Mouse (Mus musculus): ENCODE measurements around the gene Efna5. TPM values are rescaled to one million over a fixed set of nuclear protein-coding genes. Genes with fewer than 3 reads are reported as not detected.

The Efna5 gene
- polyA plus RNA-seq, 1 experiment from 2014 or later: 42.2 TPM

DNA sequence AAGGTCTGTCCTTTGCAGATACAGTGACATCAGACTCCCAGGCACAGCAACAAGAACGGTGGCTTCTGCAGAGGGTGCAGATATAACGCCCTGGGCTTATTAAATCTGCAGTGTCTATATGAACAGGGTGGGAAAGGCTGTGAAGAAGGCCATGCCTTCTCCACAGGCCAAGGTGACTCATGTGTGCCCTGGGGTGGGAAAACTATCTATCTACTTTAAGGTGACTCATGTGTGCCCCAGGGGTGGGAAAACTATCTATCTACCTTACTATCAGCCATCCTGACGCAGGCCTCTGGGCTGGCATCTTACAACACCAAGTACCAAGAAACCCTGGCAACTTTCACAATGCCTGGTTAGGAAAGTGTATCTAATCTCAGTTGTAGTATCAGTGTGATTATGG, 124.2 kb downstream of the Efna5 start:
- no peak for ATAC-seq (replicated peaks; ENCODE audit: low FRiP score)
- Histone ChIP-seq H3K4me1 (replicated peaks; ENCODE audit: control insufficient read depth, insufficient read depth, low read length) (0 out of 2 replicates have a peak, but pooled peaks cover 4% of the 10 kb centered on the region), H3K27me3 (ENCODE audit: control insufficient read depth, insufficient read depth, low read length) (no peaks in the 10 kb centered on the region), H3K4me2 (ENCODE audit: low read depth, low read length, severe bottlenecking) (no peak overlapping the region), H3K27ac (ENCODE audit: low read depth, low read length) (no peak overlapping the region), H3K9ac (ENCODE audit: low read length) (no peak overlapping the region), H3K4me3 (ENCODE audit: low read depth, low read length) (no peak overlapping the region), H3K36me3 (ENCODE audit: control insufficient read depth, insufficient read depth, low read length) (no peaks in the 10 kb centered on the region), H3K9me3 (ENCODE audit: control insufficient read depth, low read length) (no peaks in the 10 kb centered on the region)
- no peak for DNase-seq (ENCODE audit: low spot score)
- WGBS: 91% methylated on average over 3 of the region's 3 CpGs

- Histone ChIP-seq H3K9ac (ENCODE audit: low read length) (no peak overlapping the region), H3K4me3 (ENCODE audit: low read depth, low read length) (no peak overlapping the region), H3K9me3 (ENCODE audit: control insufficient read depth, low read length) (no peaks in the 10 kb centered on the region), H3K36me3 (ENCODE audit: control insufficient read depth, insufficient read depth, low read length) (no peaks in the 10 kb centered on the region), H3K4me1 (replicated peaks; ENCODE audit: control insufficient read depth, insufficient read depth, low read length) (0 out of 2 replicates have a peak, but pooled peaks cover 4% of the 10 kb centered on the region), H3K27me3 (ENCODE audit: control insufficient read depth, insufficient read depth, low read length) (no peaks in the 10 kb centered on the region), H3K4me2 (ENCODE audit: low read depth, low read length, severe bottlenecking) (no peak overlapping the region), H3K27ac (ENCODE audit: low read depth, low read length) (no peak overlapping the region)
- WGBS: 90% methylated on average over 2 of the region's 2 CpGs
- DNase-seq (ENCODE audit: low spot score) (no peak), ATAC-seq (replicated peaks; ENCODE audit: low FRiP score) (no peak)
Measured at GRCm38 (mm10) chr17:62755635-62756034, 125.5 kb downstream of the Efna5 start.

DNA sequence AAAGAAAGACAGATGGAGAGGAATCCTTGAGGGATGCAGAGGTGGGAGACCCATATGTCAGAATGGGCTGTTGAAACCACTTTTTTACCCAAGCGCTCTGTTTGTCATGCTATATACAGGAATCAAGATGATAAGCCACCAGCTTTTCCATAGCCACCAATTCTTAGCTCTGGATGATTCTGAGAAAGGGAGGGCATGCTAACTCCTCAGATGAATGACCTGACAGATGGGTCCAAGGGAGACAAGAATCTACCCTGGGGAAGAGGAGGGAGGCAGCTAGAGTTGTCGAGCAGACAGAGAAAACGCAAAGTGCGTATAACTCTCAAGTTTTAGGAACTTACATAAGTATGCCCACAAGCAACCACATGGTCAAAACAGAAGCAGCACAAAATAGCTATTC, 126.5 kb downstream of the Efna5 start:
- H3K4me3 ChIP-seq (ENCODE audit: low read depth, low read length): no peak overlapping the region
- no peak overlapping the region for H3K27ac ChIP-seq (ENCODE audit: low read depth, low read length)
- H3K9ac ChIP-seq (ENCODE audit: low read length): no peak overlapping the region
- no peaks in the 10 kb centered on the region for H3K27me3 ChIP-seq (ENCODE audit: control insufficient read depth, insufficient read depth, low read length)
- H3K36me3 ChIP-seq (ENCODE audit: control insufficient read depth, insufficient read depth, low read length): no peaks in the 10 kb centered on the region
- no peak for ATAC-seq (replicated peaks; ENCODE audit: low FRiP score)
- DNase-seq (ENCODE audit: low spot score): no peak
- 93% methylated on average over 4 of the region's 4 CpGs for WGBS
- 0 out of 2 replicates have a peak, but pooled peaks cover 4% of the 10 kb centered on the region for H3K4me1 ChIP-seq (replicated peaks; ENCODE audit: control insufficient read depth, insufficient read depth, low read length)
- no peaks in the 10 kb centered on the region for H3K9me3 ChIP-seq (ENCODE audit: control insufficient read depth, low read length)
- no peak overlapping the region for H3K4me2 ChIP-seq (ENCODE audit: low read depth, low read length, severe bottlenecking)

GRCm38 (mm10) chr17:62752381-62752889, 128.7 kb downstream of the Efna5 start:
- ATAC-seq (replicated peaks; ENCODE audit: low FRiP score) (no peak), DNase-seq (ENCODE audit: low spot score) (no peak)
- Histone ChIP-seq H3K9ac (ENCODE audit: low read length) (no peak overlapping the region), H3K27me3 (ENCODE audit: control insufficient read depth, insufficient read depth, low read length) (no peaks in the 10 kb centered on the region), H3K9me3 (ENCODE audit: control insufficient read depth, low read length) (no peaks in the 10 kb centered on the region), H3K4me1 (replicated peaks; ENCODE audit: control insufficient read depth, insufficient read depth, low read length) (0 out of 2 replicates have a peak, but pooled peaks cover 4% of the 10 kb centered on the region), H3K4me3 (ENCODE audit: low read depth, low read length) (no peak overlapping the region), H3K27ac (ENCODE audit: low read depth, low read length) (no peak overlapping the region), H3K4me2 (ENCODE audit: low read depth, low read length, severe bottlenecking) (no peak overlapping the region), H3K36me3 (ENCODE audit: control insufficient read depth, insufficient read depth, low read length) (no peaks in the 10 kb centered on the region)
- WGBS: 9% methylated on average over 2 of the region's 2 CpGs

GRCm38 (mm10) chr17:62750647-62751046, 130.5 kb downstream of the Efna5 start:
- Histone ChIP-seq H3K9ac (ENCODE audit: low read length) (no peak overlapping the region), H3K4me2 (ENCODE audit: low read depth, low read length, severe bottlenecking) (no peak overlapping the region), H3K27ac (ENCODE audit: low read depth, low read length) (no peak overlapping the region), H3K9me3 (ENCODE audit: control insufficient read depth, low read length) (no peaks in the 10 kb centered on the region), H3K27me3 (ENCODE audit: control insufficient read depth, insufficient read depth, low read length) (no peaks in the 10 kb centered on the region), H3K4me1 (replicated peaks; ENCODE audit: control insufficient read depth, insufficient read depth, low read length) (0 out of 2 replicates have a peak, but pooled peaks cover 4% of the 10 kb centered on the region), H3K4me3 (ENCODE audit: low read depth, low read length) (no peak overlapping the region), H3K36me3 (ENCODE audit: control insufficient read depth, insufficient read depth, low read length) (no peaks in the 10 kb centered on the region)
- 84% methylated on average over 3 of the region's 3 CpGs for WGBS
- DNase-seq (ENCODE audit: low spot score): no peak
- ATAC-seq (replicated peaks; ENCODE audit: low FRiP score): no peak

- no peak for ATAC-seq (replicated peaks; ENCODE audit: low FRiP score)
- WGBS: 83% methylated on average over 16 of the region's 16 CpGs
Measured at GRCm38 (mm10) chr17:62748803-62749619, 132.1 kb downstream of the Efna5 start.

GRCm38 (mm10) chr17:62747381-62747780, 133.7 kb downstream of the Efna5 start:
- Histone ChIP-seq H3K27me3 (ENCODE audit: control insufficient read depth, insufficient read depth, low read length) (no peaks in the 10 kb centered on the region), H3K4me3 (ENCODE audit: low read depth, low read length) (no peak overlapping the region), H3K9me3 (ENCODE audit: control insufficient read depth, low read length) (no peaks in the 10 kb centered on the region), H3K27ac (ENCODE audit: low read depth, low read length) (no peak overlapping the region), H3K36me3 (ENCODE audit: control insufficient read depth, insufficient read depth, low read length) (no peaks in the 10 kb centered on the region), H3K9ac (ENCODE audit: low read length) (no peak overlapping the region), H3K4me1 (replicated peaks; ENCODE audit: control insufficient read depth, insufficient read depth, low read length) (no peaks in the 10 kb centered on the region), H3K4me2 (ENCODE audit: low read depth, low read length, severe bottlenecking) (no peak overlapping the region)
- ATAC-seq (replicated peaks; ENCODE audit: low FRiP score) (no peak), DNase-seq (ENCODE audit: low spot score) (no peak)
- 79% methylated on average over 8 of the region's 8 CpGs for WGBS

More at GRCm38 (mm10) chr17:62748803-62749619, 132.1 kb downstream of the Efna5 start:
- no peaks in the 10 kb centered on the region for H3K9me3 ChIP-seq (ENCODE audit: control insufficient read depth, low read length)
- no peak for DNase-seq (ENCODE audit: low spot score)
- H3K9ac ChIP-seq (ENCODE audit: low read length): no peak overlapping the region
- H3K4me3 ChIP-seq (ENCODE audit: low read depth, low read length): no peak overlapping the region
- H3K36me3 ChIP-seq (ENCODE audit: control insufficient read depth, insufficient read depth, low read length): no peaks in the 10 kb centered on the region
- H3K4me1 ChIP-seq (replicated peaks; ENCODE audit: control insufficient read depth, insufficient read depth, low read length): 0 out of 2 replicates have a peak, but pooled peaks cover 2% of the 10 kb centered on the region
- no peak overlapping the region for H3K27ac ChIP-seq (ENCODE audit: low read depth, low read length)
- no peak overlapping the region for H3K4me2 ChIP-seq (ENCODE audit: low read depth, low read length, severe bottlenecking)
- no peaks in the 10 kb centered on the region for H3K27me3 ChIP-seq (ENCODE audit: control insufficient read depth, insufficient read depth, low read length)

GRCm38 (mm10) chr17:62746827-62747226, 134.3 kb downstream of the Efna5 start:
- Histone ChIP-seq H3K4me2 (ENCODE audit: low read depth, low read length, severe bottlenecking) (no peak overlapping the region), H3K36me3 (ENCODE audit: control insufficient read depth, insufficient read depth, low read length) (no peaks in the 10 kb centered on the region), H3K27ac (ENCODE audit: low read depth, low read length) (no peak overlapping the region), H3K9ac (ENCODE audit: low read length) (no peak overlapping the region), H3K4me1 (replicated peaks; ENCODE audit: control insufficient read depth, insufficient read depth, low read length) (no peaks in the 10 kb centered on the region), H3K27me3 (ENCODE audit: control insufficient read depth, insufficient read depth, low read length) (no peaks in the 10 kb centered on the region), H3K4me3 (ENCODE audit: low read depth, low read length) (no peak overlapping the region), H3K9me3 (ENCODE audit: control insufficient read depth, low read length) (no peaks in the 10 kb centered on the region)
- DNase-seq (ENCODE audit: low spot score) (no peak), ATAC-seq (replicated peaks; ENCODE audit: low FRiP score) (no peak)
- 83% methylated on average over 9 of the region's 9 CpGs for WGBS
